Mouse (Mus musculus) c-Kit-positive CD71-negative TER-119-negative erythroid progenitor cells, embryonic 14.5 days (primary cell): ENCODE data around the gene Shq1.

Experiments used
- DNase-seq: peaks from one replicate; pipeline ENCODE4 v3.0.0-alpha.2; 2013; ENCODE audit warnings: low read depth

Shq1 gene

DNA sequence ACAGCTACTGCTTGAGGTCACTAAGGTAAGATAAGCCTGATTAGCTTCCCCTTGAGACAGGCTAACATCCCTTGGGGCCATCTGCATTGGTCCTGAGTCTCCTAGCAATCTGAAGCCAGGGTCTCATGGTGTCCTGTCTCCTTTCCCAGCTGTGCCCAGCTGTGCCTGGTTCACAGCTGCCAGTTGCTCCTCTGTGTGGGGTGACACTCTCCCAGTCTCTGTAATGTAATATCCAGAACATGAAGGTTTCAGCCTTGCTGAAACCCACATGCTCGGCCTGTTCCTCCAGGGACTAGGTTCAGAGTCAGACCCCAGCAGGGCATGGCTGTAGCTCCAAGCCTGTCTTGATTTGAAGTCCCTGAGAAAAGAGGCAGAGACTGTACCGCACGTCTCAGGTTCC, 141.3 kb downstream of the Shq1 start:
- DNase-seq: no peak

DNA sequence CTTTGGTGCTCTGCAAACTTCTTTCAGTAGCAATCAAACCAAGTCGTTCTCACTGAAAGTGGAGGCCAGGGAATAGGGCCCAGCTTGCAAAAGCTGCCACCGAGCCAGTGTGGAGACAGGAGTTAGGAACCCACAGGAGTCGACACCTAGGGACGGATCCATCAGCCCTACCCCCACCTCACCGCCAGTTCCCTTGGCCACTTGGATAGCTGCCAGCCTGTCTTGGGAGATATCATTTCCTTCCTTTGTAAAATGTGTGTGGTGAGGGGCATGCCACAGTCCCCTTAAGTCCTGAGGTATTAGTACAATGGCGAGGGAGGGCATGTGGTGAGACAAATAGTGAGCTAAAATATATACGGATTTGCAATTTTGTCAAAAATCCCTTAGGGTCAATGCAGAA, 142.4 kb downstream of the Shq1 start:
- no peak for DNase-seq

GRCm38 (mm10) chr6:100527972-100528371, 143.0 kb downstream of the Shq1 start:
- DNase-seq: no peak

DNA sequence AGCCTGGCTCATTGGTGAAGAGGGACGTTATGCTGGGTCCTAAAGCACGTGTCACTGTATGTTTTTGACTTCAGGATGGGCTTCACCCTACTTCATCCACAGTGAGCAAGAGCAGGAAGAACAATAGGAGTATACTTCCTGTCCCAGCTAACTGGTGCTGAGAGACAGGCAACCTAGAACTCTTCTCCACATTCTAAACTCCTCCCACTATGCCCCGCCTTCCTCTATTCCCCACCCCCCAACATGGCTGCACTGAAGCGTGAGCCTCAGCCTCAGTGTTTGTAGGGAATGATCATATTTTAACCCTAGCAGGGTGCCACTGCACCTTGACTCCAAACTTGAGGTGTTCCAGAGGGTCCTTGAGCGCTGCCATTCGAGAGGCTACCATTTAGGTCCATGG, 143.8 kb downstream of the Shq1 start:
- DNase-seq: no peak

GRCm38 (mm10) chr6:100526066-100526465, 144.9 kb downstream of the Shq1 start:
- no peak for DNase-seq

DNA sequence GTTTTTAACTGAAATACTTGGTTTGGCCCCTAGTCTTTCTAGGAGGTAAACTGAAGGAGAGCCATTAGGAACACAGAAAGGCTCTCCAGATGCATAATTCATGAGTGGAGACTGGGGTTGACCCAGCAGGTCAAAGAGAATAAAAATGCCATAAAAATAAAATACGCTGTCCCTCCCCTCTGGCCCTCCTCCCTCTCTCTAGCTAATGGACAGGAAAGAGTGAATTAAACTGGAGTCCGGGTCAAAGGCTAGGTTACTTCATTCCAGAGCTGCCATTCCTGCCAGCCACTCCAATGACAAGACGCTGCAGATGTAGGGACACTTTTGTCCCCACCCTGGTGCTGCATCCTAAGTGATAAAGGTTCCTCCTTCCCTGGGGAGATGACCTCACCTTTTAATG, 145.5 kb downstream of the Shq1 start:
- no peak for DNase-seq

GRCm38 (mm10) chr6:100522495-100522894, 148.5 kb downstream of the Shq1 start:
- DNase-seq: no peak

DNA sequence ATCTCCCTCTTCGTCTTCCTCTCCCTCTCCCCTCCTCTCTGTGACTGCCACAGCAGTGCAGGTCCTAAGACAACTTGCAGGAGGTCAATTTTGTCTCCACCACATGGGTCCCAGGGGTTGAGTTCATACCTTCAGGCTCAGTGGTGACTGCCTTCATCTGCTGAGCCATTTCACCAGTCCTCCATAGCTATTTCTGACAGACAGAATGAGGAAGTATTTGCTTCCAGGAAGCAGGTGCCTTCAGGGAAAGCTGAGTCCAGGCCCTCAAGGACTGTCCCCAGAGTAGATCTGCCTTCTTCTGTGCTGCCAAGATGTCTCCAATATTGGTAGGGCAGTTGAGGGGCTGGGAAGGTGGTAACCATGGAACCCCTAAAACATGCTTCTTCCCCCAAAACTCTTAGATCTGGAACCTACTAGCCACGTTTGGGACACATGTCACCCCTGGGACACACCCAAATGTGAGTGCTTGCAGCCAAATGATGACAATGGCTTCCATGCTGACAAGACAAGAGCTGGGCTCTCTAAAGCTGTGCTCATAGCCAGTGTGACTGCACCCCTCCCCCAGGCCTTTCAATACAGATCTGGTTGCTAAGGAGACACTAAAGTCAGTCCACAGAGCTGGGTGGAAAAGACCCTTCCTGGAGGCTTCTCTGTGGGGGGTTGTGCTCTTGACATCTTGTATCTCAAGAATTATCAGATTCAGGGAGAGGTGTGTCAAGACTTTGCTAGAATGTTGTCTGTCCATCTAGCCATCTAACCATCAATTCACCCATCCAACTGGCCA, 149.2 kb downstream of the Shq1 start:
- no peak for DNase-seq

DNA sequence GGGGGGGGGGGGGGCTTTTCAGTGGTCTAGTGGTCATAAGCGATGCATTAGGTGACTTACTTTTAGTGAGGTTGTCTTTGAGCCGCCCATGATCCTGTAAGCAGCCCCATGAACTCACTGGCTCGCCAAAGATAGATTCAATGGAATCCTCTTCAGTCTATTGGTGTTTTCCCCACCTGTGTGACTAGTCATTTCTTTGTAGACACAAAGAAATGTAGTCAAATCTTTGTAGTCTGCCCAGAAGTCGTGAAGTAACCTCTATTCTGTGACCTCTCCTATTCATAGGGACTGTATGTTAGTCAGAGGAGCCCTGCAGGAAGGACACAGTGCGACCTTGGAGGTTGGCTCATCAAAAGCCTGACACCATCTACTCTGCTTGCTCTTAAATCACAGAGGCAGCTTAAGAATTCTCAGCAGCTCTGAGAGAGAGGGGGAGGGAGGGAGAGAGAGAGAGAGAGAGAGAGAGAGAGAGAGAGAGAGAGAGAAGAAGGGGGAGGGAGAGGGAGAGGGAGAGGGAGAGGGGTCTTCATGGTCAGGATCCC, 150.3 kb downstream of the Shq1 start:
- no peak for DNase-seq

DNA sequence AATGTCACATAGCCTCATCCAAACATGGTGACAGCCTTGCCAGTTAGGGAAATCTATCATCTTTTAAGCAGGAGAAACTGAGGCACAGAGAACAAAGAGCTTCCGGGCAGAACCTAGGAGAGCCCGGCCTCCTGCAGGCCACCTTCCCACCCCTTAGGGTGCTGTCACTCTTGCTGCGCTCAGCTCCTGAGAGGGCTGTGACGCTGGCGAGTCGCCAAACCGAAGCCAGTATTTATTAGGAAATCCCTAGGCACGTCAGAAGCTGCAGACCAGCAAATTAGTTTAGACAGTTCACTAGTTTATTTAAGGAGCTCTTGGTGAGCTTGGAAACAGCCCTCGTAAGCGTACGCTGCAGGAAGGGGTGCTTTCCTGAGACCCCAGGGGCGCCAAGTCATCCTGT, 151.1 kb downstream of the Shq1 start:
- no peak for DNase-seq
